21 mouse cellular contexts compared by ENCODE assay signal in the genomic region with DNA sequence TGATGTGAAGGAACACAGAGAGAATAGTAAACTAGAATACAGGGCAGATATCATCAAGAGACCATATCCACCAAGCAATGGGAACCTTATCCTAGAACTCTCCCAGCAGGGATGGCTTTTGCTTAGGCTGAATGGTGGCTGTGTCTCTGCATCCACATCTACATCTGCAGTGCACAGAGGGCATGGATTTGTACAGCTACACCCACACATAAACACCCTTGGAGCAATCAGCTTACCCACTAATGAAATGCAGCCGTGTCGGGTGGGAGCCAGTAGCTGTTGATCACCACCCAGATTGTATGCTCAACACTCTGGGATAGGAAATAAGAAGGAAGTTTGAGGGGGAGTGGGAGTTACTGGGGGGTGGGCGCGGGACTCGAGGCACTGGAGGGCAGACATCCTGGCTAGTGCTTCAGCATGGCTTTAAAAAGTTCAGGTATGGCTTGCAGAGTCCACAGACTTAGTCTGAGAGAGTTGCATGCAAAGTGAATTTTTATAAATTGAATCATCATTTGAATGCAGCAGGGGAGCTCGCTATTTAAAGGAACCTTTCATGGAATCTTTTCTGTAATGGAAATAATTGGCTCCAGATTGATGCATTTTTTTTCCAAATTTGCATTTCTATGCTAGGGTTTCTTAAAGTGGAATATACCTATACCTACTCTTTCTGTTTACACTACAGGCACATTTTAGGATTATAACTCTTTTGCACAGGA. TPM values are rescaled to one million over a fixed set of nuclear protein-coding genes. Genes with fewer than 3 reads are reported as not detected.
DNase-seq lines count a peak whose midpoint lies in the region; ATAC-seq and TF ChIP-seq lines count a peak whose summit lies in the region.
"Had no signal": no experiment of that assay in that cellular context is flagged by ENCODE, and none has a peak within 500 bp of the region (broad histone marks: within the 10 kb centered on the region; RNA-seq: fewer than 3 reads in every experiment).

No protein-coding gene starts in this region.

- H3K4me3 ChIP-seq in midbrain, embryonic 16.5 days (ENCODE audit: low read depth, low read length): no peak overlapping the region
- H3K4me3 ChIP-seq in midbrain, embryonic 14.5 days (replicated peaks; ENCODE audit: low read depth, low read length): no peak overlapping the region
- H3K4me3 ChIP-seq in embryonic fibroblast, embryonic 13.5 days (ENCODE audit: insufficient read depth, low read length): no peak overlapping the region
- no peak overlapping the region for H3K4me3 ChIP-seq in hindbrain, embryonic 13.5 days
- H3K4me3 ChIP-seq: lung, embryonic 15.5 days; megakaryocyte, embryonic 14.5 days; neural tube, embryonic 12.5 days had no signal

- TF ChIP-seq POLR2A in embryonic fibroblast, embryonic 13.5 days (IDR thresholded peaks at IDR 0.05; ENCODE audit: low read depth, low read length): no peak

- intact Hi-C loops in left cerebral cortex, postnatal 4 days (cut with DNase I): no loop called here

- peak overlapping the region; percentile 39; the same call in 1 of the 2 replicates for H3K27ac ChIP-seq in midbrain, embryonic 16.5 days (ENCODE audit: low read length)
- H3K27ac ChIP-seq in midbrain, embryonic 14.5 days (replicated peaks; ENCODE audit: low read depth, low read length): no peak overlapping the region; the same call in 1 of the 2 replicates
- H3K27ac ChIP-seq in embryonic fibroblast, embryonic 13.5 days (ENCODE audit: insufficient read depth, low read length): peak overlapping the region; percentile 86
- H3K27ac ChIP-seq in hindbrain, embryonic 13.5 days: peak overlapping the region; percentile 44; the same call in 1 of the 2 replicates
- H3K27ac ChIP-seq: kidney, postnatal 0 days; lung, embryonic 15.5 days; neural tube, embryonic 12.5 days had no signal

- no peak for TF ChIP-seq CTCF in embryonic fibroblast, embryonic 13.5 days (IDR thresholded peaks at IDR 0.05; ENCODE audit: borderline replicate concordance, insufficient read depth, low read length)

- H3K4me2 ChIP-seq in midbrain, embryonic 16.5 days (ENCODE audit: low read length): no peak overlapping the region
- no peak overlapping the region for H3K4me2 ChIP-seq in midbrain, embryonic 14.5 days (ENCODE audit: low read length)
- no peak overlapping the region for H3K4me2 ChIP-seq in hindbrain, embryonic 13.5 days
- H3K4me2 ChIP-seq: lung, embryonic 15.5 days; neural tube, embryonic 12.5 days had no signal

- no peaks in the 10 kb centered on the region for H3K36me3 ChIP-seq in midbrain, embryonic 16.5 days (ENCODE audit: control insufficient read depth, insufficient read depth, low read length)
- H3K36me3 ChIP-seq in midbrain, embryonic 14.5 days (ENCODE audit: control insufficient read depth, insufficient read depth, low read length): no peaks in the 10 kb centered on the region
- H3K36me3 ChIP-seq in hindbrain, embryonic 13.5 days: no peaks in the 10 kb centered on the region
- H3K36me3 ChIP-seq: lung, embryonic 15.5 days; neural tube, embryonic 12.5 days had no signal

- DNase-seq in midbrain, embryonic 14.5 days: no peak
- DNase-seq in telencephalon, adult 2 months (ENCODE audit: low read depth, low spot score): peak; percentile 22
- DNase-seq in left cerebral cortex, postnatal 4 days: no peak
- no peak for DNase-seq in spleen, postnatal 4 days (ENCODE audit: low spot score in 2 of 2)
- no peak for DNase-seq in thymus, postnatal 25 days
- DNase-seq: cerebellum, adult 9-11 months; heart, adult 18-20 months; heart, postnatal 10 days; thymus, postnatal 14 days had no signal

- no peaks in the 10 kb centered on the region for H3K27me3 ChIP-seq in midbrain, embryonic 16.5 days (ENCODE audit: control insufficient read depth, insufficient read depth, low read depth, low read length)
- H3K27me3 ChIP-seq in midbrain, embryonic 14.5 days (ENCODE audit: control insufficient read depth, insufficient read depth, low read length): no peaks in the 10 kb centered on the region
- H3K27me3 ChIP-seq in hindbrain, embryonic 13.5 days: no peaks in the 10 kb centered on the region
- H3K27me3 ChIP-seq: lung, embryonic 15.5 days; megakaryocyte, embryonic 14.5 days; neural tube, embryonic 12.5 days; Patski had no signal

- H3K9me3 ChIP-seq in midbrain, embryonic 16.5 days (replicated peaks; ENCODE audit: control insufficient read depth, low read length, poor library complexity, severe bottlenecking): no peaks in the 10 kb centered on the region
- H3K9me3 ChIP-seq in midbrain, embryonic 14.5 days (ENCODE audit: control insufficient read depth, low read length): no peaks in the 10 kb centered on the region
- no peaks in the 10 kb centered on the region for H3K9me3 ChIP-seq in hindbrain, embryonic 13.5 days
- H3K9me3 ChIP-seq: lung, embryonic 15.5 days; neural tube, embryonic 12.5 days had no signal

- H3K9ac ChIP-seq in midbrain, embryonic 16.5 days (ENCODE audit: low read depth, low read length): no peak overlapping the region
- no peak overlapping the region for H3K9ac ChIP-seq in midbrain, embryonic 14.5 days (replicated peaks; ENCODE audit: low read length)
- no peak overlapping the region for H3K9ac ChIP-seq in hindbrain, embryonic 13.5 days
- H3K9ac ChIP-seq: lung, embryonic 15.5 days; neural tube, embryonic 12.5 days had no signal

- 55% methylated on average over 6 of the region's 6 CpGs for WGBS in midbrain, embryonic 16.5 days
- WGBS in midbrain, embryonic 14.5 days: 41% methylated on average over 6 of the region's 6 CpGs
- 45% methylated on average over 6 of the region's 6 CpGs for WGBS in hindbrain, embryonic 13.5 days

- ATAC-seq in midbrain, embryonic 16.5 days: no peak
- ATAC-seq in midbrain, embryonic 14.5 days (ENCODE audit: low FRiP score, low TSS enrichment): no peak
- no peak for ATAC-seq in hindbrain, embryonic 13.5 days (ENCODE audit: low FRiP score)
- ATAC-seq: CD4-positive, CD25-positive, alpha-beta regulatory T cell, adult 4 months; intestine, embryonic 16.5 days; Patski had no signal

- H3K4me1 ChIP-seq in midbrain, embryonic 16.5 days (ENCODE audit: control insufficient read depth, insufficient read depth, low read length): peaks cover 20% of the 10 kb centered on the region
- H3K4me1 ChIP-seq in midbrain, embryonic 14.5 days (ENCODE audit: control insufficient read depth, insufficient read depth, low read length): peaks cover 20% of the 10 kb centered on the region
- H3K4me1 ChIP-seq in embryonic fibroblast, embryonic 13.5 days (ENCODE audit: control insufficient read depth, insufficient read depth, low read length): peaks cover 8% of the 10 kb centered on the region
- H3K4me1 ChIP-seq in hindbrain, embryonic 13.5 days (replicated peaks): peaks cover 28% of the 10 kb centered on the region
- H3K4me1 ChIP-seq: lung, embryonic 15.5 days; megakaryocyte, embryonic 14.5 days; neural tube, embryonic 12.5 days had no signal

RNA-seq across cellular contexts. Expression of a gene that starts 10.5 kb away (rescaled TPM):
- polyA plus RNA-seq in midbrain, embryonic 16.5 days (2015; fragmentation: Nextera tagmentation; extraction: Ambion mirVana): 0.20 and 0.25 TPM in 2 replicates
- polyA plus RNA-seq in midbrain, embryonic 14.5 days (2014; fragmentation: Nextera tagmentation; extraction: Ambion mirVana): 0.29 and 0.50 TPM in 2 replicates
- 0.49 TPM in 1 of 2 replicates, not detected in the other for polyA plus RNA-seq in embryonic fibroblast, embryonic 13.5 days (2011; ENCODE audit: insufficient read length, low read depth, missing spikeins)
- polyA plus RNA-seq in hindbrain, embryonic 13.5 days (2015; fragmentation: Nextera tagmentation; extraction: Ambion mirVana): 0.31 and 0.44 TPM in 2 replicates
- not detected for total RNA-seq in left cerebral cortex, postnatal 4 days (2021)
- total RNA-seq: layer of hippocampus, postnatal 25 days had no signal
- polyA plus RNA-seq: CD4-positive, CD25-positive, alpha-beta regulatory T cell, adult 4 months; intestine, embryonic 16.5 days; lung, embryonic 15.5 days; Patski; stomach, embryonic 14.5 days had no signal
